Mouse (Mus musculus) E14TG2a.4 (cell line): Measurements from ENCODE around the gene Ifitm7.
A peak's percentile ranks its signal among the peaks of the same experiment; 100 is the strongest.
"Not testable (repeated sequence)": the region's sequence is repeated elsewhere in the genome, so short reads cannot be mapped to it uniquely, and the experiment has no call there.

Experiments used
- H3K27me3 ChIP-seq: 2 replicates; pipeline ENCODE4 v1.6.1; 2014; ENCODE audit warnings: low read length, control low read depth; ENCODE audit not compliant: insufficient read depth
- H3K36me3 ChIP-seq: 2 replicates; pipeline ENCODE4 v1.6.1; 2014; ENCODE audit warnings: low read length, control low read depth; ENCODE audit not compliant: insufficient read depth
- H3K4me1 ChIP-seq: replicated peaks from 2 replicates; pipeline ENCODE4 v1.6.1; 2014; ENCODE audit warnings: low read depth, low read length, control low read depth
- H3K4me3 ChIP-seq: replicated peaks from 2 replicates; pipeline ENCODE4 v1.5.1; 2014; ENCODE audit warnings: mild to moderate bottlenecking, low read length
- H3K9me3 ChIP-seq: 2 replicates; pipeline ENCODE4 v1.6.1; 2014; ENCODE audit warnings: low read length, control low read depth
- CTCF ChIP-seq: conservative IDR thresholded peaks from 2 replicates; pipeline ENCODE4 v1.5.1; 2014; ENCODE audit warnings: low read length
- NANOG ChIP-seq: IDR thresholded peaks from 2 replicates; pipeline ENCODE4 v1.6.1; 2014; ENCODE audit warnings: borderline replicate concordance, low read length, mixed read lengths
- POU5F1 ChIP-seq: IDR thresholded peaks from 2 replicates; pipeline ENCODE4 v1.6.1; 2014; ENCODE audit warnings: low read length, borderline replicate concordance

Ifitm7 gene

GRCm38 (mm10) chr16:13992518-13993248 lies 6.0 kb upstream of the Ifitm7 start:
- no peaks in the 10 kb centered on the region for H3K27me3 ChIP-seq
- TF ChIP-seq CTCF (no peak), NANOG (no peak), POU5F1 (no peak)
- no peak overlapping the region for H3K4me3 ChIP-seq
- H3K9me3 ChIP-seq: no peaks in the 10 kb centered on the region
- H3K36me3 ChIP-seq: peaks cover 48% of the 10 kb centered on the region
- H3K4me1 ChIP-seq: peaks cover 49% of the 10 kb centered on the region

- Histone ChIP-seq H3K4me3 (peak overlapping the region; percentile 88), H3K27me3 (no peaks in the 10 kb centered on the region), H3K4me1 (peaks cover 66% of the 10 kb centered on the region), H3K36me3 (peaks cover 31% of the 10 kb centered on the region), H3K9me3 (peaks cover 36% of the 10 kb centered on the region)
- no peak for TF ChIP-seq CTCF
- TF ChIP-seq POU5F1: no peak
- TF ChIP-seq NANOG: no peak
Measured at GRCm38 (mm10) chr16:13986197-13986573, 503 bp downstream of the Ifitm7 start.

- Histone ChIP-seq H3K36me3 (peaks cover 23% of the 10 kb centered on the region), H3K9me3 (peaks cover 53% of the 10 kb centered on the region), H3K4me1 (peaks cover 41% of the 10 kb centered on the region), H3K4me3 (no peak overlapping the region), H3K27me3 (no peaks in the 10 kb centered on the region)
- TF ChIP-seq POU5F1: peak; percentile 72; the same call in 1 of the 2 replicates
- TF ChIP-seq NANOG: no peak
Measured at GRCm38 (mm10) chr16:13983161-13983560, 3.5 kb downstream of the Ifitm7 start.

GRCm38 (mm10) chr16:13981726-13982125 lies 5.0 kb downstream of the Ifitm7 start:
- H3K9me3 ChIP-seq: peaks cover 53% of the 10 kb centered on the region
- peaks cover 34% of the 10 kb centered on the region for H3K4me1 ChIP-seq
- H3K36me3 ChIP-seq: peaks cover 23% of the 10 kb centered on the region
- TF ChIP-seq NANOG: peak; percentile 85
- H3K27me3 ChIP-seq: not testable (repeated sequence)
- peak overlapping the region; percentile 73 for H3K4me3 ChIP-seq

- TF ChIP-seq POU5F1 (peak; percentile 84; the same call in 1 of the 2 replicates), NANOG (peak; percentile 96)
- Histone ChIP-seq H3K36me3 (peaks cover 30% of the 10 kb centered on the region), H3K9me3 (peaks cover 26% of the 10 kb centered on the region), H3K4me1 (peaks cover 40% of the 10 kb centered on the region), H3K4me3 (peak overlapping the region; percentile 57)
- H3K27me3 ChIP-seq: not testable (repeated sequence)
Measured at GRCm38 (mm10) chr16:13977026-13977425, 9.7 kb downstream of the Ifitm7 start.

GRCm38 (mm10) chr16:13976358-13976896 lies 10.3 kb downstream of the Ifitm7 start:
- peak; percentile 86 for TF ChIP-seq NANOG
- peaks cover 29% of the 10 kb centered on the region for H3K36me3 ChIP-seq
- H3K4me3 ChIP-seq: peak overlapping the region; percentile 57
- H3K4me1 ChIP-seq: peaks cover 46% of the 10 kb centered on the region
- peaks cover 20% of the 10 kb centered on the region for H3K9me3 ChIP-seq
- not testable (repeated sequence) for H3K27me3 ChIP-seq

- H3K27me3 ChIP-seq: no peaks in the 10 kb centered on the region
- H3K36me3 ChIP-seq: peaks cover 26% of the 10 kb centered on the region
- H3K4me3 ChIP-seq: no peak overlapping the region
- no peaks in the 10 kb centered on the region for H3K9me3 ChIP-seq
- peaks cover 70% of the 10 kb centered on the region for H3K4me1 ChIP-seq
- no peak for TF ChIP-seq CTCF
- no peak for TF ChIP-seq NANOG
- no peak for TF ChIP-seq POU5F1
Measured at GRCm38 (mm10) chr16:13972051-13972450, 14.6 kb downstream of the Ifitm7 start.

- Histone ChIP-seq H3K9me3 (peaks cover 7% of the 10 kb centered on the region; the same call in 1 of the 2 replicates), H3K4me1 (peaks cover 60% of the 10 kb centered on the region), H3K4me3 (no peak overlapping the region), H3K36me3 (peaks cover 9% of the 10 kb centered on the region), H3K27me3 (no peaks in the 10 kb centered on the region)
- TF ChIP-seq NANOG: no peak
- TF ChIP-seq CTCF: no peak
Measured at GRCm38 (mm10) chr16:13969096-13969495, 17.6 kb downstream of the Ifitm7 start.

- Histone ChIP-seq H3K27me3 (no peaks in the 10 kb centered on the region), H3K4me1 (peaks cover 50% of the 10 kb centered on the region), H3K36me3 (no peaks in the 10 kb centered on the region), H3K4me3 (no peak overlapping the region), H3K9me3 (peaks cover 15% of the 10 kb centered on the region)
- no peak for TF ChIP-seq NANOG
- no peak for TF ChIP-seq POU5F1
- TF ChIP-seq CTCF: no peak
Measured at GRCm38 (mm10) chr16:13962053-13962452, 24.6 kb downstream of the Ifitm7 start.
